Mouse (Mus musculus): Measurements from ENCODE around the gene Slc29a2. TPM values are rescaled to one million over a fixed set of nuclear protein-coding genes. Genes with fewer than 3 reads are reported as not detected.

The Slc29a2 gene
- polyA plus RNA-seq, 1 experiment: 8.9 TPM

DNA sequence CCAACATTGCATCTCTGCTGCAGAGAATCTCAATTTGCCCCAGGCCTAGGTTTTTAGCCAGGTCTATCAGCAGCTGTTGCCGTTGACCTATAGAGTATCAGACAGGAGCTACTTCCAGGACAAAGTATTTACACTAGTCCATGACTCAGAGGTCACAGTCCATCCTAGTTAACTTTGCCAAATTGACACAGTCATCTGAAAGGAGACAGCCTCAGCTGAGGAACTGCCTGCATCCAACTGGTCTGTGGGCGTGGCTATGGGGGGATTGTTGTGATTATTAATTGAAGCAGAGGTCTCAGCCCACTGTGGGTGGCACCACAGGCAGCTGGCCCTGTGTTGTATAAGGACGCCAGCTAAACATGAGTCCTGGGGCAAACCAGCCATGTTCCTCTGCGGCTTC, 18.7 kb upstream of the Slc29a2 start:
- peak; percentile 39 for TF ChIP-seq MYOD1 (IDR thresholded peaks at IDR 0.05; ENCODE audit: control insufficient read depth, insufficient read length, low read depth)
- TF ChIP-seq USF1 (IDR thresholded peaks at IDR 0.05; ENCODE audit: low read depth): no peak
- no peaks in the 10 kb centered on the region for H3K36me3 ChIP-seq (ENCODE audit: control insufficient read depth, insufficient read depth)

DNA sequence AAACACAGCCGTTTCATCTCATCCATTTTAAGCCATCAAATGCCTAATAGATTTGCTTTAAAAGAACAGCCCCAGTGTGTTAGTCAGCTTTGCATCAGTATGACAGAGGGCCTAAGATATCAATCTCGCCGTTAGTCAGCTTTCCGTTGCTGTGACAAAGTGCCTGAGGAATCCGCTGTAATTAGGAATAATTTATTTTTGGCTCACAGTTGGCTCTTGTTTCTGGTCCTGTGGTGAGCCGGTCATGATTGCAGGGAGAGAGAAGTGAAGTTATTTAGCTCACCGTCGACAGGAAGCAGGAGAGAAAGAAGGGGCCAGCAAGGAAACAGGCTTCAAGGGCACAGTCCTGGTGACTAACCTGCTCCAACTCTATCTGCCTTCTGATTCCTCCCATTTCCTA, 10.5 kb upstream of the Slc29a2 start:
- Histone ChIP-seq H3K27me3 (ENCODE audit: control insufficient read depth, insufficient read depth, insufficient read length) (no peaks in the 10 kb centered on the region), H3K36me3 (ENCODE audit: control insufficient read depth, insufficient read depth) (no peaks in the 10 kb centered on the region), H3K79me3 (ENCODE audit: low read depth) (no peaks in the 10 kb centered on the region), H3ac (ENCODE audit: control insufficient read depth, insufficient read length, low read depth) (no peak overlapping the region), H3K79me2 (ENCODE audit: control insufficient read depth, insufficient read depth) (no peaks in the 10 kb centered on the region), H3K4me3 (ENCODE audit: insufficient read depth, poor library complexity, severe bottlenecking) (no peak overlapping the region)
- TF ChIP-seq MYOD1 (IDR thresholded peaks at IDR 0.05; ENCODE audit: control insufficient read depth, insufficient read length, low read depth) (peak; percentile 52), MAX (IDR thresholded peaks at IDR 0.05) (no peak), USF1 (IDR thresholded peaks at IDR 0.05; ENCODE audit: low read depth) (no peak), CEBPB (IDR thresholded peaks at IDR 0.05; ENCODE audit: low read depth) (peak; percentile 5), CTCF (IDR thresholded peaks at IDR 0.05; ENCODE audit: control insufficient read depth, insufficient read depth, insufficient read length) (no peak), MYOG (IDR thresholded peaks at IDR 0.05; ENCODE audit: control insufficient read depth, extremely low read depth, insufficient read length) (no peak), FOSL1 (IDR thresholded peaks at IDR 0.05; ENCODE audit: insufficient read depth, low read length, poor library complexity, severe bottlenecking) (peak; percentile 78)

More for the DNA sequence above, 18.7 kb upstream of the Slc29a2 start:
- no peaks in the 10 kb centered on the region for H3K79me3 ChIP-seq (ENCODE audit: low read depth)
- no peak overlapping the region for H3K4me3 ChIP-seq (ENCODE audit: insufficient read depth, poor library complexity, severe bottlenecking)
- H3K79me2 ChIP-seq (ENCODE audit: control insufficient read depth, insufficient read depth): no peaks in the 10 kb centered on the region
- no peaks in the 10 kb centered on the region for H3K27me3 ChIP-seq (ENCODE audit: control insufficient read depth, insufficient read depth, insufficient read length)
- H3ac ChIP-seq (ENCODE audit: control insufficient read depth, insufficient read length, low read depth): no peak overlapping the region

DNA sequence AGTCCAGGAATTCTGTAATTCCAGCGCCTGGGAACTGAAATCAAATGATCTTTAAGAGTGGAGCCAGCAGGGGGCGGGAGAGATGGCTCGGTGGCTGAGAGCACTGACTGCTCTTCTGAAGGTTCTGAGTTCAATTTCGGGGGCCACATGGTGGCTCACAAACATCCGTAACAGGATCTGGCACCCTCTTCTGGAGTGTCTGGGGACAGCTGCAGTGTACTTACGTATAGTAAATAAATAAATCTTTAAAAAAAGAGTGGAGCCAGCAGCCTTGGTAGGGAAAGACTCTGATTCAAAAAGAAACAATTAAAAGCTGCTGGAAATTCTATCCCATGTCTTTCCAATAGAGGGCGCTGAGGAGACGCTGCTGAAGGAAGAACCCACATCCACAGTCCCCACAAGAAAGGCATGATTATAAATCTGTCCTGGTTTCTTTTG, 8.7 kb upstream of the Slc29a2 start:
- Histone ChIP-seq H3K79me2 (ENCODE audit: control insufficient read depth, insufficient read depth) (no peaks in the 10 kb centered on the region), H3K36me3 (ENCODE audit: control insufficient read depth, insufficient read depth) (no peaks in the 10 kb centered on the region), H3K79me3 (ENCODE audit: low read depth) (no peaks in the 10 kb centered on the region), H3ac (ENCODE audit: control insufficient read depth, insufficient read length, low read depth) (no peak overlapping the region), H3K4me3 (ENCODE audit: insufficient read depth, poor library complexity, severe bottlenecking) (no peak overlapping the region), H3K27me3 (ENCODE audit: control insufficient read depth, insufficient read depth, insufficient read length) (no peaks in the 10 kb centered on the region)
- peak; percentile 39 for TF ChIP-seq MAX (IDR thresholded peaks at IDR 0.05)
- peak; percentile 23 for TF ChIP-seq CTCF (IDR thresholded peaks at IDR 0.05; ENCODE audit: control insufficient read depth, insufficient read depth, insufficient read length)
- no peak for TF ChIP-seq FOSL1 (IDR thresholded peaks at IDR 0.05; ENCODE audit: insufficient read depth, low read length, poor library complexity, severe bottlenecking)
- no peak for TF ChIP-seq MYOG (IDR thresholded peaks at IDR 0.05; ENCODE audit: control insufficient read depth, extremely low read depth, insufficient read length)

GRCm38 (mm10) chr19:5016221-5016742, 7.4 kb upstream of the Slc29a2 start:
- Histone ChIP-seq H3K36me3 (ENCODE audit: control insufficient read depth, insufficient read depth) (no peaks in the 10 kb centered on the region), H3K4me3 (ENCODE audit: insufficient read depth, poor library complexity, severe bottlenecking) (no peak overlapping the region), H3K27me3 (ENCODE audit: control insufficient read depth, insufficient read depth, insufficient read length) (no peaks in the 10 kb centered on the region), H3K79me3 (ENCODE audit: low read depth) (no peaks in the 10 kb centered on the region), H3K79me2 (ENCODE audit: control insufficient read depth, insufficient read depth) (no peaks in the 10 kb centered on the region), H3ac (ENCODE audit: control insufficient read depth, insufficient read length, low read depth) (peak overlapping the region; percentile 62)
- no peak for TF ChIP-seq MYOD1 (IDR thresholded peaks at IDR 0.05; ENCODE audit: control insufficient read depth, insufficient read length, low read depth)
- TF ChIP-seq MYOG (IDR thresholded peaks at IDR 0.05; ENCODE audit: control insufficient read depth, extremely low read depth, insufficient read length): no peak
- no peak for TF ChIP-seq CEBPB (IDR thresholded peaks at IDR 0.05; ENCODE audit: low read depth)
- TF ChIP-seq USF1 (IDR thresholded peaks at IDR 0.05; ENCODE audit: low read depth): no peak
- no peak for TF ChIP-seq MAX (IDR thresholded peaks at IDR 0.05)
- no peak for TF ChIP-seq FOSL1 (IDR thresholded peaks at IDR 0.05; ENCODE audit: insufficient read depth, low read length, poor library complexity, severe bottlenecking)
- no peak for TF ChIP-seq CTCF (IDR thresholded peaks at IDR 0.05; ENCODE audit: control insufficient read depth, insufficient read depth, insufficient read length)

- no peak overlapping the region for H3K4me3 ChIP-seq (ENCODE audit: insufficient read depth, poor library complexity, severe bottlenecking)
- no peaks in the 10 kb centered on the region for H3K79me2 ChIP-seq (ENCODE audit: control insufficient read depth, insufficient read depth)
- no peaks in the 10 kb centered on the region for H3K36me3 ChIP-seq (ENCODE audit: control insufficient read depth, insufficient read depth)
- TF ChIP-seq CEBPB (IDR thresholded peaks at IDR 0.05; ENCODE audit: low read depth) (peak; percentile 10), MYOD1 (IDR thresholded peaks at IDR 0.05; ENCODE audit: control insufficient read depth, insufficient read length, low read depth) (no peak), MYOG (IDR thresholded peaks at IDR 0.05; ENCODE audit: control insufficient read depth, extremely low read depth, insufficient read length) (no peak), USF1 (IDR thresholded peaks at IDR 0.05; ENCODE audit: low read depth) (peak; percentile 43), MAX (IDR thresholded peaks at IDR 0.05) (peak; percentile 77), FOSL1 (IDR thresholded peaks at IDR 0.05; ENCODE audit: insufficient read depth, low read length, poor library complexity, severe bottlenecking) (no peak), CTCF (IDR thresholded peaks at IDR 0.05; ENCODE audit: control insufficient read depth, insufficient read depth, insufficient read length) (peak; percentile 56)
- H3K27me3 ChIP-seq (ENCODE audit: control insufficient read depth, insufficient read depth, insufficient read length): no peaks in the 10 kb centered on the region
- no peaks in the 10 kb centered on the region for H3K79me3 ChIP-seq (ENCODE audit: low read depth)
- no peak overlapping the region for H3ac ChIP-seq (ENCODE audit: control insufficient read depth, insufficient read length, low read depth)
Observed at GRCm38 (mm10) chr19:5016782-5017181, 6.9 kb upstream of the Slc29a2 start.

- no peaks in the 10 kb centered on the region for H3K79me3 ChIP-seq (ENCODE audit: low read depth)
- no peaks in the 10 kb centered on the region for H3K27me3 ChIP-seq (ENCODE audit: control insufficient read depth, insufficient read depth, insufficient read length)
- H3K4me3 ChIP-seq (ENCODE audit: insufficient read depth, poor library complexity, severe bottlenecking): no peak overlapping the region
- H3K79me2 ChIP-seq (ENCODE audit: control insufficient read depth, insufficient read depth): no peaks in the 10 kb centered on the region
- H3K36me3 ChIP-seq (ENCODE audit: control insufficient read depth, insufficient read depth): no peaks in the 10 kb centered on the region
- H3ac ChIP-seq (ENCODE audit: control insufficient read depth, insufficient read length, low read depth): peak overlapping the region; percentile 28
- no peak for TF ChIP-seq CTCF (IDR thresholded peaks at IDR 0.05; ENCODE audit: control insufficient read depth, insufficient read depth, insufficient read length)
- TF ChIP-seq MYOG (IDR thresholded peaks at IDR 0.05; ENCODE audit: control insufficient read depth, extremely low read depth, insufficient read length): no peak
- TF ChIP-seq CEBPB (IDR thresholded peaks at IDR 0.05; ENCODE audit: low read depth): no peak
- peak; percentile 64 for TF ChIP-seq MAX (IDR thresholded peaks at IDR 0.05)
- peak; percentile 79 for TF ChIP-seq FOSL1 (IDR thresholded peaks at IDR 0.05; ENCODE audit: insufficient read depth, low read length, poor library complexity, severe bottlenecking)
- TF ChIP-seq MYOD1 (IDR thresholded peaks at IDR 0.05; ENCODE audit: control insufficient read depth, insufficient read length, low read depth): peak; percentile 89
Observed at GRCm38 (mm10) chr19:5017611-5018010, 6.0 kb upstream of the Slc29a2 start.

Data from C2C12 (cell line).